Mouse (Mus musculus) intestine, postnatal 0 days (tissue): ENCODE measurements at regions not wholly inside any gene's neighbourhood (a gene's known extent, or its start where the extent isn't known, plus 50 kb on each side); places are given as distances from the start of the nearest gene placed in this dataset.

ENCODE experiments used
- ATAC-seq: fragments of 200-750 bp; cut with Nextera tagmentation; 2 replicates; pipeline ENCODE4 v1.8.0; 2017; ENCODE audit warnings: mild to moderate bottlenecking, moderate TSS enrichment, moderate library complexity
- H3K27ac ChIP-seq: fragments of 300-500 bp; sonication (generic); 2 replicates; pipeline ENCODE4 v1.5.1; 2014; ENCODE audit warnings: mild to moderate bottlenecking, low read depth, low read length, moderate library complexity
- H3K27me3 ChIP-seq: fragments of 300-500 bp; sonication (generic); replicated peaks from 2 replicates; pipeline ENCODE4 v1.6.1; 2014; ENCODE audit warnings: low read length, mixed read lengths; ENCODE audit not compliant: control insufficient read depth, insufficient read depth
- H3K36me3 ChIP-seq: fragments of 300-500 bp; sonication (generic); 2 replicates; pipeline ENCODE4 v1.6.1; 2014; ENCODE audit warnings: mild to moderate bottlenecking, moderate library complexity; ENCODE audit not compliant: control insufficient read depth, insufficient read depth
- H3K4me1 ChIP-seq: fragments of 300-500 bp; sonication (generic); replicated peaks from 2 replicates; pipeline ENCODE4 v1.6.1; 2014; ENCODE audit warnings: antibody characterized with exemption, low read length, mixed read lengths; ENCODE audit not compliant: control insufficient read depth, insufficient read depth
- H3K4me2 ChIP-seq: fragments of 300-500 bp; sonication (generic); replicated peaks from 2 replicates; pipeline ENCODE4 v1.6.1; 2014; ENCODE audit warnings: low read depth, mild to moderate bottlenecking, moderate library complexity
- H3K4me3 ChIP-seq: fragments of 300-500 bp; sonication (generic); 2 replicates; pipeline ENCODE4 v1.5.1; 2014; ENCODE audit warnings: low read depth, low read length
- H3K9ac ChIP-seq: fragments of 300-500 bp; sonication (generic); 2 replicates; pipeline ENCODE4 v1.6.1; 2014; ENCODE audit warnings: mild to moderate bottlenecking, low read depth, low read length
- H3K9me3 ChIP-seq: fragments of 300-500 bp; sonication (generic); 2 replicates; pipeline ENCODE4 v1.6.1; 2016; ENCODE audit warnings: mixed run types; ENCODE audit not compliant: control insufficient read depth
- CTCF ChIP-seq: sonication (generic); IDR thresholded peaks from 2 replicates; pipeline ENCODE4 v1.5.1; 2016; ENCODE audit warnings: low read depth, mild to moderate bottlenecking, control low read depth, antibody characterized with exemption, moderate library complexity

- H3K9ac ChIP-seq: no peak overlapping the region
Measured at GRCm38 (mm10) chr1:94910839-94911238, 402.6 kb upstream of the Fam174a start.

More at GRCm38 (mm10) chr1:94910839-94911238, 402.6 kb upstream of the Fam174a start:
- TF ChIP-seq CTCF: no peak
- Histone ChIP-seq H3K36me3 (no peaks in the 10 kb centered on the region), H3K4me1 (no peaks in the 10 kb centered on the region), H3K27me3 (no peaks in the 10 kb centered on the region), H3K4me2 (no peak overlapping the region), H3K27ac (no peak overlapping the region), H3K4me3 (no peak overlapping the region), H3K9me3 (no peaks in the 10 kb centered on the region)
- ATAC-seq: no peak
